Comparison of ENCODE assay signal across 8 mouse cellular contexts in the genomic region with DNA sequence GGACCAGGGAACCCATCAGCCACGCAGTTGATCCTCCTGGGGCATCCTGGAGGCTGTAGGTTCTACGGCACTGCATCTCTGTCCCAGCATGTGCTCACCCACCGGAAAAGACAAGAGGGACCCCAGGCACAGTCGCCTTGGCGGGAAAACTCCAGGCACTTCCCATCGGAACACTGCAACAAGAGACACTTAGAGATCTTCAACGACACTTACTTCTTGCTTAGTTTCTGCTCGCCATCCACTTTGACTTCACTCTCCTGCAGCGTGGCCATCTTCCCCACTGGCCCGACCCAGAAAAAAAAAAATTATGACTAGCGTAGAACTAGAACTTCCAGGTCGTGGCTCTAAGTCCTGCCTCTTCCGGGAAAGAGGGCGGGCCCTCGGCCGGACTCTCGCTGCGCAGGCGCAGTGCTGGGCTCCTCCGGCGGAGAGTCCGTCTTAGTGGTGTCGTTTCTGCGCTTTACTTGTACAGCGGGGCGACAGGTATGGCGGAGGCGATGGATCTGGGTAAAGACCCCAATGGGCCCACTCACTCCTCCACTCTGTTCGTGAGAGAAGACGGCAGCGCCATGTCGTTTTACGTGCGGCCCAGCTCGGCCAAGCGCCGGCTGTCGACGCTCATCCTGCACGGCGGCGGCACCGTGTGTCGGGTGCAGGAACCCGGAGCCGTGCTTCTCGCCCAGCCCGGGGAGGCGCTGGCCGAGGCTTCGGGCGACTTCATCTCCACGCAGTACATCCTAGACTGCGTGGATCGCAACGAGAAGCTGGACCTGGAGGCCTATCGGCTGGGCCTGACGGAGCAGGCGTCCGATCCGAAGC. TPM values are rescaled to one million over a fixed set of nuclear protein-coding genes. Genes with fewer than 3 reads are reported as not detected.
DNase-seq lines count a peak whose midpoint lies in the region; ATAC-seq and TF ChIP-seq lines count a peak whose summit lies in the region.

A gene (minus strand): TSS at position 327 of the 819 bp plus-strand sequence.
A gene (plus strand): TSS at position 402 of the 819 bp plus-strand sequence.

- peak within 1 kb of the TSS; percentile 93 for H3K4me2 ChIP-seq in heart, embryonic 15.5 days
- H3K4me2 ChIP-seq in liver, embryonic 14.5 days (ENCODE audit: low read depth): peak within 1 kb of the TSS; percentile 92
- peak within 1 kb of the TSS; percentile 94 for H3K4me2 ChIP-seq in neural tube, embryonic 11.5 days (ENCODE audit: low read depth)
- peak within 1 kb of the TSS; percentile 95 for H3K4me2 ChIP-seq in stomach, postnatal 0 days (replicated peaks; ENCODE audit: low read depth)

- H3K27me3 ChIP-seq in forebrain, embryonic 10.5 days (ENCODE audit: poor library complexity, severe bottlenecking): no peaks in the 10 kb centered on the region
- no peaks in the 10 kb centered on the region for H3K27me3 ChIP-seq in heart, embryonic 15.5 days
- no peaks in the 10 kb centered on the region for H3K27me3 ChIP-seq in liver, embryonic 14.5 days (ENCODE audit: control insufficient read depth, insufficient read depth, low read length)
- H3K27me3 ChIP-seq in neural tube, embryonic 11.5 days (ENCODE audit: control insufficient read depth, insufficient read depth, low read length): no peaks in the 10 kb centered on the region
- no peaks in the 10 kb centered on the region for H3K27me3 ChIP-seq in stomach, postnatal 0 days (ENCODE audit: control insufficient read depth, insufficient read depth, low read length)

- no peak for TF ChIP-seq CTCF in liver, embryonic 14.5 days (IDR thresholded peaks at IDR 0.05; ENCODE audit: low read depth)
- peak; percentile 29; the same call in 1 of the 2 replicates for TF ChIP-seq CTCF in stomach, postnatal 0 days (IDR thresholded peaks at IDR 0.05; ENCODE audit: low read depth)

- H3K27ac ChIP-seq in forebrain, embryonic 10.5 days: peak within 1 kb of the TSS; percentile 88
- H3K27ac ChIP-seq in heart, embryonic 15.5 days: peak within 1 kb of the TSS; percentile 82
- H3K27ac ChIP-seq in liver, embryonic 14.5 days: peak within 1 kb of the TSS; percentile 60
- H3K27ac ChIP-seq in neural tube, embryonic 11.5 days (ENCODE audit: low read depth, low read length): peak within 1 kb of the TSS; percentile 60; the same call in 1 of the 2 replicates
- H3K27ac ChIP-seq in stomach, postnatal 0 days (replicated peaks): peak within 1 kb of the TSS; percentile 88

- peak within 1 kb of the TSS; percentile 93 for H3K4me3 ChIP-seq in forebrain, embryonic 10.5 days
- peak within 1 kb of the TSS; percentile 95 for H3K4me3 ChIP-seq in heart, embryonic 15.5 days
- H3K4me3 ChIP-seq in liver, embryonic 14.5 days (ENCODE audit: insufficient read depth in 1 of 2, low read depth in 2 of 2, low read length in 2 of 2): peak within 1 kb of the TSS; percentile 92 to 95
- peak within 1 kb of the TSS; percentile 85 for H3K4me3 ChIP-seq in neural tube, embryonic 11.5 days (ENCODE audit: low read depth, low read length)
- H3K4me3 ChIP-seq in stomach, postnatal 0 days (ENCODE audit: low read depth, low read length): peak within 1 kb of the TSS; percentile 87

- peaks cover 42% of the 10 kb centered on the region for H3K36me3 ChIP-seq in forebrain, embryonic 10.5 days (replicated peaks)
- H3K36me3 ChIP-seq in heart, embryonic 15.5 days: 0 out of 2 replicates have a peak, but pooled peaks cover 8% of the 10 kb centered on the region
- H3K36me3 ChIP-seq in liver, embryonic 14.5 days (replicated peaks; ENCODE audit: control insufficient read depth, insufficient read depth, low read depth): no peaks in the 10 kb centered on the region; the same call in 1 of the 2 replicates
- no peaks in the 10 kb centered on the region for H3K36me3 ChIP-seq in neural tube, embryonic 11.5 days (ENCODE audit: control insufficient read depth, insufficient read depth, low read length)
- H3K36me3 ChIP-seq in stomach, postnatal 0 days (ENCODE audit: control insufficient read depth, insufficient read depth, low read length): no peaks in the 10 kb centered on the region

- H3K9me3 ChIP-seq in forebrain, embryonic 10.5 days: no peaks in the 10 kb centered on the region
- no peaks in the 10 kb centered on the region for H3K9me3 ChIP-seq in heart, embryonic 15.5 days (replicated peaks)
- no peaks in the 10 kb centered on the region for H3K9me3 ChIP-seq in liver, embryonic 14.5 days (ENCODE audit: control insufficient read depth, low read length)
- no peaks in the 10 kb centered on the region for H3K9me3 ChIP-seq in neural tube, embryonic 11.5 days (ENCODE audit: control insufficient read depth, low read length)
- no peaks in the 10 kb centered on the region for H3K9me3 ChIP-seq in stomach, postnatal 0 days (ENCODE audit: control insufficient read depth, low read length)

- WGBS in forebrain, embryonic 10.5 days: under 1% methylated on average over 61 of the region's 61 CpGs
- under 1% methylated on average over 61 of the region's 61 CpGs for WGBS in heart, embryonic 15.5 days
- WGBS in liver, embryonic 14.5 days (ENCODE audit: insufficient replicate concordance): under 1% methylated on average over 61 of the region's 61 CpGs
- WGBS in neural tube, embryonic 11.5 days: under 1% methylated on average over 61 of the region's 61 CpGs
- WGBS in stomach, postnatal 0 days: under 1% methylated on average over 61 of the region's 61 CpGs

- TF ChIP-seq EP300 in liver, embryonic 14.5 days (IDR thresholded peaks at IDR 0.05; ENCODE audit: low read depth): no peak
- TF ChIP-seq EP300 in stomach, postnatal 0 days (optimal IDR thresholded peaks at IDR 0.05): no peak

- H3K4me1 ChIP-seq in forebrain, embryonic 10.5 days: peaks cover 27% of the 10 kb centered on the region
- H3K4me1 ChIP-seq in heart, embryonic 15.5 days (replicated peaks): peaks cover 18% of the 10 kb centered on the region
- peaks cover 9 to 21% of the 10 kb centered on the region in 2 experiments for H3K4me1 ChIP-seq in liver, embryonic 14.5 days (replicated peaks; ENCODE audit: control insufficient read depth in 2 of 2, insufficient read depth in 2 of 2, low read length in 1 of 2)
- H3K4me1 ChIP-seq in neural tube, embryonic 11.5 days (ENCODE audit: control insufficient read depth, insufficient read depth, low read length): peaks cover 16% of the 10 kb centered on the region
- H3K4me1 ChIP-seq in stomach, postnatal 0 days (replicated peaks; ENCODE audit: control insufficient read depth, insufficient read depth): peaks cover 2% of the 10 kb centered on the region; the same call in 1 of the 2 replicates

- DNase-seq in CD8-positive naive resting alpha-beta T cell, adult 2 months (ENCODE audit: low read depth in 2 of 2, low spot score in 2 of 2): peak; percentile 82 to 87
- peak; percentile 88 for DNase-seq in c-Kit-positive CD71-negative TER-119-negative erythroid progenitor cells, embryonic 14.5 days (ENCODE audit: low read depth)
- peak; percentile 91 for DNase-seq in forebrain, embryonic 10.5 days (ENCODE audit: extremely low spot score, low spot score)
- peak; percentile 92 to 97 for DNase-seq in kidney, postnatal 25 days
- DNase-seq in liver, embryonic 14.5 days (ENCODE audit: low read depth in 3 of 3, low spot score in 3 of 3): peak; percentile 83 to 91 (median 85)
- DNase-seq in neural tube, embryonic 11.5 days (ENCODE audit: low spot score): peak; percentile 94
- DNase-seq in stomach, postnatal 0 days (ENCODE audit: low spot score): peak; percentile 94

- ATAC-seq in heart, embryonic 15.5 days (replicated peaks; ENCODE audit: insufficient number of reproducible peaks, insufficient read depth, low FRiP score, low read depth): peak; percentile 92
- peak; percentile 85 for ATAC-seq in liver, embryonic 14.5 days (ENCODE audit: insufficient read depth)
- ATAC-seq in neural tube, embryonic 11.5 days (ENCODE audit: insufficient read depth, low FRiP score, low TSS enrichment): peak; percentile 92
- ATAC-seq in stomach, postnatal 0 days (ENCODE audit: low FRiP score, low TSS enrichment): peak; percentile 94

- peak within 1 kb of the TSS; percentile 86 for H3K9ac ChIP-seq in heart, embryonic 15.5 days
- H3K9ac ChIP-seq in liver, embryonic 14.5 days (replicated peaks): peak within 1 kb of the TSS; percentile 79
- H3K9ac ChIP-seq in neural tube, embryonic 11.5 days (ENCODE audit: low read length): peak within 1 kb of the TSS; percentile 80
- H3K9ac ChIP-seq in stomach, postnatal 0 days (ENCODE audit: low read length): peak within 1 kb of the TSS; percentile 85

RNA-seq across cellular contexts. Expression of the first gene that starts in this region (rescaled TPM):
- polyA plus RNA-seq in forebrain, embryonic 10.5 days (2016; fragmentation: Nextera tagmentation; extraction: Ambion mirVana): 270 and 285 TPM in 2 replicates
- polyA plus RNA-seq in heart, embryonic 15.5 days (2015; fragmentation: Nextera tagmentation; extraction: Ambion mirVana): 114 and 131 TPM in 2 replicates
- 39.4 and 58.9 TPM in 2 replicates for polyA plus RNA-seq in liver, embryonic 14.5 days (2012; rRNA removed)
- 93.6 and 105 TPM in 2 replicates for polyA plus RNA-seq in liver, embryonic 14.5 days (2014; fragmentation: Nextera tagmentation; extraction: Ambion mirVana)
- 249 and 267 TPM in 2 replicates for polyA plus RNA-seq in neural tube, embryonic 11.5 days (2014; fragmentation: Nextera tagmentation; extraction: Ambion mirVana)
- 96.0 and 96.5 TPM in 2 replicates for polyA plus RNA-seq in stomach, postnatal 0 days (2015; fragmentation: Nextera tagmentation; extraction: Ambion mirVana)

RNA-seq across cellular contexts. Expression of the second gene that starts in this region (rescaled TPM):
- polyA plus RNA-seq in forebrain, embryonic 10.5 days (2016; fragmentation: Nextera tagmentation; extraction: Ambion mirVana): 26.7 and 27.5 TPM in 2 replicates
- polyA plus RNA-seq in heart, embryonic 15.5 days (2015; fragmentation: Nextera tagmentation; extraction: Ambion mirVana): 15.6 and 18.0 TPM in 2 replicates
- polyA plus RNA-seq in liver, embryonic 14.5 days (2012; rRNA removed): 2.9 and 3.9 TPM in 2 replicates
- 3.2 and 3.5 TPM in 2 replicates for polyA plus RNA-seq in liver, embryonic 14.5 days (2014; fragmentation: Nextera tagmentation; extraction: Ambion mirVana)
- 28.7 and 35.4 TPM in 2 replicates for polyA plus RNA-seq in neural tube, embryonic 11.5 days (2014; fragmentation: Nextera tagmentation; extraction: Ambion mirVana)
- 10.2 and 11.2 TPM in 2 replicates for polyA plus RNA-seq in stomach, postnatal 0 days (2015; fragmentation: Nextera tagmentation; extraction: Ambion mirVana)

Comparison
In these comparisons a context has a peak if more than half of its experiments do, and no peak if none do; other contexts are left out.
1. Peak in every context shown above with its lines: DNase-seq, ATAC-seq, H3K4me3 ChIP-seq and H3K27ac ChIP-seq.